Mouse (Mus musculus): Measurements from ENCODE around the gene Phip. TPM values are rescaled to one million over a fixed set of nuclear protein-coding genes. Genes with fewer than 3 reads are reported as not detected.
A peak's percentile ranks its signal among the peaks of the same experiment; 100 is the strongest.

The Phip gene
- total and polyA plus RNA-seq, 2 experiments from 2014 or later, result 51.0 to 56.9 TPM

DNA sequence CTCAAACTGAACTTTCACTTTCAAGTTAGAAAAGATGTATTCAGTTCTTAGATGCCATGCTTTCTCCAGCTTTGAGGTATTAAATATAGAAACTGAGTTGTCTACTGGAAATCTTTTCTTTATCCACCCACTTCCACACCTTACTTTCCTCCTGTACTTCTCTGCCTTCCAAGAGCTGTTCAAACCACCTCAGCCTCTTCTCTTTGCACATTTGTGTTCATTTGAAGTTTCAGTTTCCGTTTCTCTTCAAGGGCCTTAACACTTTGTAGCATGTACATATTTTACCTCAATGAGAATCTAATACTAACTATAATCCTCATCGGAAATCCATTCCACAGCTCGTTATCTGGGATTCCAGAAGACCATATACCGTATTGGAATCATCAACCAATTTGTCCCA, 11.3 kb downstream of the Phip start:
- H3K4me3 ChIP-seq (ENCODE audit: low read length), result no peak overlapping the region
- no peak overlapping the region for H3K27ac ChIP-seq
- no peak overlapping the region for H3K4me2 ChIP-seq (ENCODE audit: low read depth, low read length)
- H3K4me1 ChIP-seq (ENCODE audit: insufficient read depth, low read length), result no peaks in the 10 kb centered on the region
- no peaks in the 10 kb centered on the region for H3K9me3 ChIP-seq (ENCODE audit: low read length)
- H3K36me3 ChIP-seq (ENCODE audit: insufficient read depth, low read length), result no peaks in the 10 kb centered on the region
- no peaks in the 10 kb centered on the region for H3K27me3 ChIP-seq (ENCODE audit: insufficient read depth, low read length)
- H3K9ac ChIP-seq (replicated peaks; ENCODE audit: low read length), result no peak overlapping the region
- ATAC-seq, result no peak
- no peak for TF ChIP-seq CTCF (IDR thresholded peaks at IDR 0.05; ENCODE audit: low read depth)
- 90% methylated on average over 4 of the region's 4 CpGs for WGBS
- DNase-seq (ENCODE audit: low spot score), result no peak

DNA sequence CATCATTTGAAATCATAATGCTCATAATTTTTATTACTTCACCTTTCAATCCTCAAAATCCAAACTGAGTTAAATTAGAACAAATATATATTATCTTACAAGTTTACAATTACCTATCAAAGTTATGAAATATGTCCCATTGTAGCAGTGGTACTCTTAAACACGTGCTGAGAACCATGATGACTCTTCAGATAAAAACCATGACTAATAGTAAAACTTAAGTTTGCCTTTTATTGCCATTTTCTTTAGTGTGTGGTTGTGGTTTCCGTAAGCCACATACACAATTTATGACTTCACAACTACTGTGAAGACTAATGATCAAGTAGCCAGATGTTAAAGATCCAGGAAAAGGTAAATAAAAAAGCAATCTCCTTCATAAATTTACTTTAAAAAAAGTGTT, 14.0 kb downstream of the Phip start:
- Histone ChIP-seq H3K9ac (replicated peaks; ENCODE audit: low read length) (no peak overlapping the region), H3K4me3 (ENCODE audit: low read length) (no peak overlapping the region), H3K36me3 (ENCODE audit: insufficient read depth, low read length) (peaks cover 7% of the 10 kb centered on the region; the same call in 1 of the 2 replicates), H3K9me3 (ENCODE audit: low read length) (no peaks in the 10 kb centered on the region), H3K4me2 (ENCODE audit: low read depth, low read length) (no peak overlapping the region), H3K4me1 (ENCODE audit: insufficient read depth, low read length) (no peaks in the 10 kb centered on the region), H3K27me3 (ENCODE audit: insufficient read depth, low read length) (no peaks in the 10 kb centered on the region), H3K27ac (no peak overlapping the region)
- no peak for TF ChIP-seq CTCF (IDR thresholded peaks at IDR 0.05; ENCODE audit: low read depth)
- no peak for DNase-seq (ENCODE audit: low spot score)
- WGBS, result 84% methylated on average over 2 of the region's 2 CpGs
- no peak for ATAC-seq

DNA sequence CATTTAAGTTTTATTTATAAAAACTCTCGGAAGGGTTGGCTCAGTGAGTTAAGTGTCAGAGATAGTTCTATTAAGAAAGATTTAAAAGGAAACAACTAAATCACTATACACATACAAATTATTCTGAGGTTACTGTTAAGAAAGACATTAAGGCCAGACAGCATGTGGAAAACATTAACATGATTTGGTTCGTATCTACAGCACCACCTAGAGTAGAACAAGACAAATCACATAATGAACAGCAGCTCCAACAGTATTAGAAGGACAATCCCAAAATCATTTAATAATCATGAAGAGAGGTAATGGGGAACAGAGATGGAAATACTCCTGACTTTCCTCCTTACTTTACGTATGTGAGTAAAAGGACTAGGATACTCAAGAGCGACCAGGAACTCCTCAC, 20.0 kb downstream of the Phip start:
- no peak overlapping the region for H3K9ac ChIP-seq (replicated peaks; ENCODE audit: low read length)
- DNase-seq (ENCODE audit: low spot score) (peak; percentile 42), ATAC-seq (no peak)
- WGBS, result 74% methylated on average over 4 of the region's 4 CpGs
- H3K4me2 ChIP-seq (ENCODE audit: low read depth, low read length), result no peak overlapping the region
- no peaks in the 10 kb centered on the region for H3K27me3 ChIP-seq (ENCODE audit: insufficient read depth, low read length)
- peak; percentile 52 for TF ChIP-seq CTCF (IDR thresholded peaks at IDR 0.05; ENCODE audit: low read depth)
- no peaks in the 10 kb centered on the region for H3K9me3 ChIP-seq (ENCODE audit: low read length)
- no peaks in the 10 kb centered on the region for H3K4me1 ChIP-seq (ENCODE audit: insufficient read depth, low read length)
- no peak overlapping the region for H3K27ac ChIP-seq
- H3K4me3 ChIP-seq (ENCODE audit: low read length), result no peak overlapping the region
- H3K36me3 ChIP-seq (ENCODE audit: insufficient read depth, low read length), result peaks cover 11% of the 10 kb centered on the region; the same call in 1 of the 2 replicates

GRCm38 (mm10) chr9:82952330-82952729, 23.0 kb downstream of the Phip start:
- peaks cover 10% of the 10 kb centered on the region; the same call in 1 of the 2 replicates for H3K36me3 ChIP-seq (ENCODE audit: insufficient read depth, low read length)
- no peak overlapping the region for H3K27ac ChIP-seq
- H3K9ac ChIP-seq (replicated peaks; ENCODE audit: low read length), result no peak overlapping the region
- no peak for TF ChIP-seq CTCF (IDR thresholded peaks at IDR 0.05; ENCODE audit: low read depth)
- no peaks in the 10 kb centered on the region for H3K9me3 ChIP-seq (ENCODE audit: low read length)
- H3K27me3 ChIP-seq (ENCODE audit: insufficient read depth, low read length), result no peaks in the 10 kb centered on the region
- H3K4me2 ChIP-seq (ENCODE audit: low read depth, low read length), result no peak overlapping the region
- ATAC-seq (no peak), DNase-seq (ENCODE audit: low spot score) (no peak)
- H3K4me1 ChIP-seq (ENCODE audit: insufficient read depth, low read length), result no peaks in the 10 kb centered on the region
- H3K4me3 ChIP-seq (ENCODE audit: low read length), result no peak overlapping the region

DNA sequence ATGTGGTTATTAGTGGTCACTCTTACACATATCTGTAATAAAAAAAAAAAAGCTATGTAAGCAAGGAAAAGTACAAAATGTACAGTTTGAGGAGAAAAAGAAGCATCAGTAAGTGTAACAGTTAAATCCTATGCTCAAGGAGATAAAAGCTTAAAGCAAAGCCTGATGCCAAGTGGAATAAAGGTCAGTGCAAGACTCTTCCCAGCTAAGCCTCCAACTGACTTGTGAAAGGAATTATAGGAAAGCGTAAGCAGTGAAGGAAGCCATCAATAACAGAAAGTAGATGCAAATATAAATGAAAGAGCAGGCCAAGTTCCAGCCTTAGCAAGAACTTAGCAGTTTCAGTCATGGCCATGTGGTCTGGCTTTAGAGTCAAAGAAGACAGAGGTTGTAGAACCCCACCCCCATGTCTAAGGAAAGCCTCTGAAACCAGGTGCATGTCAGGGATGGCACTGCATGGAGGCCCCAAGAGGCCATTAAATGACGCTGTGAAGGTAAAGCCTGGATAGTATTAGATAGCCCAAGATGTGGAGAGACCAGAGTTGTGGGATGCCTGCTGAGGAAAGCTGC, 23.8 kb downstream of the Phip start:
- Histone ChIP-seq H3K36me3 (ENCODE audit: insufficient read depth, low read length) (peaks cover 4% of the 10 kb centered on the region; the same call in 1 of the 2 replicates), H3K4me1 (ENCODE audit: insufficient read depth, low read length) (no peaks in the 10 kb centered on the region), H3K9me3 (ENCODE audit: low read length) (no peaks in the 10 kb centered on the region), H3K9ac (replicated peaks; ENCODE audit: low read length) (no peak overlapping the region), H3K27me3 (ENCODE audit: insufficient read depth, low read length) (no peaks in the 10 kb centered on the region), H3K4me2 (ENCODE audit: low read depth, low read length) (no peak overlapping the region), H3K4me3 (ENCODE audit: low read length) (no peak overlapping the region), H3K27ac (no peak overlapping the region)
- DNase-seq (ENCODE audit: low spot score) (no peak), ATAC-seq (no peak)
- no peak for TF ChIP-seq CTCF (IDR thresholded peaks at IDR 0.05; ENCODE audit: low read depth)
- WGBS, result 86% methylated on average over 2 of the region's 2 CpGs

GRCm38 (mm10) chr9:82907246-82907645, 68.1 kb downstream of the Phip start:
- Histone ChIP-seq H3K4me3 (ENCODE audit: low read length) (no peak overlapping the region), H3K27me3 (ENCODE audit: insufficient read depth, low read length) (no peaks in the 10 kb centered on the region), H3K9me3 (ENCODE audit: low read length) (no peaks in the 10 kb centered on the region), H3K4me1 (ENCODE audit: insufficient read depth, low read length) (no peaks in the 10 kb centered on the region), H3K9ac (replicated peaks; ENCODE audit: low read length) (no peak overlapping the region), H3K4me2 (ENCODE audit: low read depth, low read length) (no peak overlapping the region), H3K36me3 (ENCODE audit: insufficient read depth, low read length) (peaks cover 19% of the 10 kb centered on the region), H3K27ac (no peak overlapping the region)
- ATAC-seq, result no peak
- WGBS, result 93% methylated on average over 7 of the region's 7 CpGs
- no peak for DNase-seq (ENCODE audit: low spot score)
- TF ChIP-seq CTCF (IDR thresholded peaks at IDR 0.05; ENCODE audit: low read depth), result no peak

DNA sequence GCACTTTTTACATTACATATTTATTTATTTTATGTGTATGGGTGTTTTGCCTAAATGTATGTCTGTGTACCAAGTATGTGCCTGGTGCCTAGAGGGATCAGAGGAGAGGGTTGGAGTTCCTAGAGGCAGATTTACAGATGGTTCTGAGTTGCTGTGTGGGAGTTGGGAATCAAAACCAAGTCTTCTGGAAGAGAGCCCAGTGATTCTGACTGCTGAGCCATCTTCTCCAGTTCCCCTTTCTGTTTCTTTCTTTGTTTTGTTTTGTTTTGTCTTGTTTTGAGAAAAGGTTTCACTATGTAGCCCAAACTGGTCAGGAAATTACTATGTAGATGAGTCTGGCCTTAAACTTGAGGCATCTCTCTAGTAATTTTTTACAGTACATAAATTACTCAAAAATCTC, 86.7 kb downstream of the Phip start:
- DNase-seq (ENCODE audit: low spot score) (no peak), ATAC-seq (no peak)
- no peaks in the 10 kb centered on the region for H3K9me3 ChIP-seq (ENCODE audit: low read length)
- H3K36me3 ChIP-seq (ENCODE audit: insufficient read depth, low read length), result peaks cover 13% of the 10 kb centered on the region
- TF ChIP-seq CTCF (IDR thresholded peaks at IDR 0.05; ENCODE audit: low read depth), result no peak
- no peaks in the 10 kb centered on the region for H3K4me1 ChIP-seq (ENCODE audit: insufficient read depth, low read length)
- no peak overlapping the region for H3K4me2 ChIP-seq (ENCODE audit: low read depth, low read length)
- no peak overlapping the region for H3K27ac ChIP-seq
- H3K9ac ChIP-seq (replicated peaks; ENCODE audit: low read length), result no peak overlapping the region
- H3K4me3 ChIP-seq (ENCODE audit: low read length), result no peak overlapping the region
- H3K27me3 ChIP-seq (ENCODE audit: insufficient read depth, low read length), result no peaks in the 10 kb centered on the region

Measured in hindbrain, postnatal 0 days (tissue).